Mouse (Mus musculus) layer of hippocampus, postnatal 14 days (tissue): ENCODE results near the gene Gck. TPM values are rescaled to one million over a fixed set of nuclear protein-coding genes. Genes with fewer than 3 reads are reported as not detected.
"Not testable (repeated sequence)": the region's sequence is repeated elsewhere in the genome, so short reads cannot be mapped to it uniquely, and the experiment has no call there.

Source experiments
- DNase-seq, 2 experiments: peaks; one replicate each; pipeline ENCODE4 v3.0.0; 2021 to 2022; ENCODE audit warnings: low spot score in 2 of 2, mixed read lengths in 1 of 2
- total RNA-seq, 2 experiments: library from RNA; stranded (reverse); gene quantifications; 2 replicates each; pipeline ENCODE4 v1.2.3; 2021

Gck gene
- total RNA-seq, 2 experiments from 2014 or later, result 1.3 to 1.9 TPM

DNA sequence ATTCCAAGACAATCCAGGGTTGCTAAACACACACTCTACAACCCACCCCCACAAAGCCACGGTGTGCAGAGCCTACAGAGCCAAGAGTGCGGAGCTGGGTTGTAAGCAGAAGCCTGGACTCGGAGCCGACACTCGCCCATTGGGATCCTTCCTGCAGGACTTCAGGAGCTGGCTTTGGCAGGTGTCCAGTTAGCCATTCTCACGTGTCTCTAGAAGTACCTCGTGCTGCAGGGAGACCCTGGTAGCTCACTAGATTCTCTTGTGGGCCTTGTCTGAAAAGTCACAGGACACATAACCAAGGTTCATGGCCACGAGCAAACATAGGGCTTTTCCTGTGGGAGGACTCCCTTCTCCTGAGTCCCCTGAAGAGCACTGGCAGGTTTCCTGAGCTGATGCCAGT, 36.6 kb downstream of the Gck start:
- no peak for DNase-seq

- peak; percentile 70 to 73 for DNase-seq
Observed at GRCm38 (mm10) chr11:5912635-5913034, 37.2 kb downstream of the Gck start.

DNA sequence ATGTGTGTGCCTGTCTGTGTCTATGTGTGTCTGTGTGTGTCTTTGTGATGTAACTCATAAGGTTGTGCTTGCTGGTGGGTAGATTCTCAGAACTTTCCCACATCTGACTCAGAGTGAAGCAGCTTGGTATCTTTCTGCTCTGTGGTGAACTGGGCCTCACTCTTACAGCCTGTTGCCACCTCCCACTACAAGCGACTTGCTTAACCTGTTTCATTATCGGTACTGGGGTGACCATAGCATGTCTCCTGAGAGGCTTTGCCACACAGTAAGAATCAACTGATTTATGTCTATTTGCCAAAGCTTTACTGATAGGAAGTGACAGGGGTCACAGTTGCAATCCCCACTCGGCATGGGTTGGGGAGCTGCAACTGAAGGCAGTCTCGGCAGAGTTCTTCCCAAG, 41.2 kb downstream of the Gck start:
- DNase-seq, result no peak

- DNase-seq, result no peak
Observed at GRCm38 (mm10) chr11:5907096-5907495, 42.8 kb downstream of the Gck start.

DNA sequence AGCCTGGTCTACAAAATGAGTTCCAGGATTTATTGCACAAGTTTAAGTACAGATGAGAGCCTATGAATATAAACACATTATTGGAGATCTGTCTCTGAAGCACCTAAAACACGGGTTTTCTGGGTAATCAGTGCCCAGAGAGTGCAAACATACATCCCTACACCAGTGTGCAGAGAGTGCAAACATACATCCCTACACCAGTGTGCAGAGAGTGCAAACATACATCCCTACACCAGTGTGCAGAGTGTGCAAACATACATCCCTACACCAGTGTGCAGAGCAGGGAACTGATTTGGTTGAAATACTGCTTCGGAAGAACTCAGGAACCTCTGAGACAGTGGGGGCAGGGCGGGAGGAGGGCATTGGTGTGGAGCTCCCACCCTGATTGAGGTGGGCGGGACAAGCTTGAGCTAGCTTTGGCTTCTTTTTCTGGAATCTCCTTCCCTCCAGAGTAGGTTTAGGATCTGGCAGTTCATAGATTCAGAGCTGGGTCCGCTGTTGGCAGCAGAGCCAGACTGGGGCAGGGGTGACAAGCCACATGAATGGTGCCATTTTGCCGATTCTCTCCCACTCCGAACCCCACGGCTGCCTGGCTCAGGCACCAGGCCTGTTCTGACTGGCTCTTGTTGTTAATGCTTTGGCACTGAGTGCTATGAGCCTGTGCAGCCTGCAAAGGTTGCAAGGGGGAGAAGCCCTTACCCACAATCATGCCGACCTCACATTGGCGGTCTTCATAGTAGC, 43.9 kb downstream of the Gck start:
- peak in 1 of 2 experiments; percentile 46 for DNase-seq

GRCm38 (mm10) chr11:5904871-5905270, 45.0 kb downstream of the Gck start:
- no peak for DNase-seq

DNA sequence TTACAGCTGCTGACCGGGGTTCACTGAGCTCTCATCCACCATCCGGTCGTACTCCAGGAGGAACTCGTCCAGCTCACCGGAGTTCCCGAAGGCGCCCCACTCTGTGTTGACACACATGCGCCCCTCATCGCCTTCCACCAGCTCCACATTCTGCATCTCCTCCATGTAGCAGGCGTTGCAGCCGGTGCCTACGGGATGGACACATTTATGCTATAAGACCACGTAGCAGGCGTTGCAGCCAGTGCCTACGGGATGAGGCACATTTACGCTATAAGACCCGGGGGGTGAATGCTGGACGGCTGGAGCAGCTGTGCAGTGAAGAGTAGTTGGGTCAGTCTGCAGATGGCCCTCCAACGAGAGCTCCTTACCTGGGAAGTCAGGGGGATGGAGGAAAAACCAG, 45.5 kb downstream of the Gck start:
- DNase-seq, result no peak

- DNase-seq, result no peak
Observed at GRCm38 (mm10) chr11:5903844-5904243, 46.0 kb downstream of the Gck start.

DNA sequence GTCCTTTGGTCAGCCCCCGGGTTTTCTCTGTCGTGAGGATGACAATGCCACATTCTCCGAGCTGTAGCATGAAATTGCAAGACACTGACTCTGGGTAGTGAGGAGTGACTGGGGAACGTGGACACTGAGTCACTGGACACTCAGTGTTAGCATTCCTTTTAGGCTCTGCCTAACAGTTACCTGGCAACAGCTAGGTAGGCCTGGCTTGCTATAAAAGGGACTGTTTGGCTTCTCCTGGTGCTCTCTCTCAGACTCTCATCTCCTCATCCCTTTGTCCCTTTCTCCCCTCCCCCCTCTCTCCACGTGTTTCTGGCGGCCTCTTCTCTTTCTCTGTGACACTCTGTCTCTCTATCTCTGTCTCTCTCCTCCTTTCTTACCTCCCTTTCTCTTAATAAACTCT, 47.5 kb downstream of the Gck start:
- DNase-seq, result no peak

- peak in 1 of 2 experiments; percentile 38 for DNase-seq
Observed at GRCm38 (mm10) chr11:5901950-5902349, 47.9 kb downstream of the Gck start.

GRCm38 (mm10) chr11:5901320-5901719, 48.6 kb downstream of the Gck start:
- DNase-seq, result no peak

DNA sequence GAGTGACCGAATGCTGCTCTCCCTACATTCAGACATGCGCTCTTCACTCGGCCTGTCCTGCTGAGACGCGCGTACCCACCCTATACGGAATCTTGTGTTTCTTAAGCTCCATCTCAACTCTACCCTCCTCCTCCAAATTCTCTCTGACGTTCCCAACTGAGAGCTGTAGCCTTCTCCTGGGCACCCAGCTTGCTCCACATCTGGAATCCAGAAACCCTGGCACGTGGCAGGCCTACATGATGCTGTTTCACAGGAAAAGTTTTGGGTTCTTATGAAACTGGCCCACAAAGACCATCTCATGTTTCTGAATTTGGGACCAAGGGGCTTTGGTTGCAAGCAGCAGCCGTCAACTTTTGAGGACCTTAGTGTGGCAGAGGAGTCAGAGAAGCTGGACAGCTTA, 50.6 kb downstream of the Gck start:
- DNase-seq, result no peak

- DNase-seq, result no peak
Observed at GRCm38 (mm10) chr11:5898531-5898930, 51.4 kb downstream of the Gck start, which contains the start of gene Myl7. TSS of gene Myl7 (minus strand) at chr11:5898782.

GRCm38 (mm10) chr11:5897839-5898238, 52.0 kb downstream of the Gck start:
- DNase-seq, result no peak

- no peak for DNase-seq
Observed at GRCm38 (mm10) chr11:5897230-5897629, 52.7 kb downstream of the Gck start.

DNA sequence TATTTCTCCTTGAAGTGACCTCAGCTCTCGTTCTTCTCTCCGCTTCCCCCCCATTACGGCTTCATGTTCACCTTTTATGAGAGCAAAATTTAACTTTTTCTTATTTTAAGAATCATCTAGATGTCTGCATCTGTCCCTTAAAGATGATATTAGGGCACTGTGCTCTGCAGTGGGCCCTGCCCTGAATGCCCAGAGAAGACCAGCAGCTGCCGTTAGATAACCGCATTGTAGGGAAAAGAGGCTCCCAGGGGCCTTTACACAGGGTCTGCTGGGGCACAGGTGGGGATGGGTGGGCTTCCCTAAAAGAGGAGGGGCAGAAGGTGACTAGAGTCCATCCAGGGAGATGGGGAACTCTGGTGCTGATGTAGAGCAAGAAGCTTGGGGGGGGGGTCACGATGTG, 56.1 kb downstream of the Gck start:
- no peak for DNase-seq

DNA sequence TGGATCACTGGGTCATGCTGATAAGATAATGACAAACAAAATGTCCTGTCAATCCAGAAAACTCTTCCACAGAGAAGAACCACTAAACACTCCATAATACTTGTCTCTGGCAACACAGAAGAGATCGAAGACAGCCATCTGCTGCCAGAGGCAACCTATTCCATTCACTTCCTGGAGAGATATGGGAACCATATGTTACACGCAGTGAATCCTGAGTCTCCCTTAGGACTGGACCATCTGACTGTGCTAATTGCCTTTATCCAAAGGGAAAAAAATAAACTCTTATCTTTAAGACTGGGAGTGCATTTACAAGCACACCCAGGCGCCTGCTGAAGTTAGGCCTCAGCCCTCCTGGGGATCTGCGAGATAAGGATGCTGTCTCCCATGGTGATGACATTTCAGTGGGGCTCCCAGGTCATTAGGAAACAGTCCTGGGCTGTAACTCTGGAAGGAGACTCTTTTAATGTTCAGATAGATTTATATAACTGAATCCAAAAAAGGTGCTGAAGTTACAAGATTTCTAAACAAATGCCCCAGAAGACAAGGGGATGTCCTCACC, 57.0 kb downstream of the Gck start:
- DNase-seq, result no peak

DNA sequence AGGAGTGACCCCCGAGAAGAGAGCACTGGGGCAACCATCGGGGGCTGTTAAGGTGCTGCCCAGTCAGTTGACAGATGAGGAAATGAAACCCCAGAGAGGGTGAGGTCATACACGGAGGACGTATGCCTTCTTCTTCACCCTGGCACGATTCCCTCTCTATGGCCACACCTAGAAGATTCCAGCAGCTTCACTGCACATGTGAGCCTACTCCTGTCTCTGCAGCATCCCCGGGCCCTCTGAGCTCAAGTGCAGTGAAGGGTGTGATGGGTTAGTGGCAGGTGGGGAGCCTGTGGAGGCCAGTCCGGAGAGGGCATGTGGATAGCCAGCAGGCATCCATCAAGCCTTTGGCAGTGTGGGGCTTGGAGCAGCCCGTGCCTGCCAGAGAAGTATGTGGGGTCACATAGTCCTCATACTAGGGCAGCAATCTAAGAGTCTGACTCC, 57.7 kb downstream of the Gck start:
- DNase-seq, result no peak

DNA sequence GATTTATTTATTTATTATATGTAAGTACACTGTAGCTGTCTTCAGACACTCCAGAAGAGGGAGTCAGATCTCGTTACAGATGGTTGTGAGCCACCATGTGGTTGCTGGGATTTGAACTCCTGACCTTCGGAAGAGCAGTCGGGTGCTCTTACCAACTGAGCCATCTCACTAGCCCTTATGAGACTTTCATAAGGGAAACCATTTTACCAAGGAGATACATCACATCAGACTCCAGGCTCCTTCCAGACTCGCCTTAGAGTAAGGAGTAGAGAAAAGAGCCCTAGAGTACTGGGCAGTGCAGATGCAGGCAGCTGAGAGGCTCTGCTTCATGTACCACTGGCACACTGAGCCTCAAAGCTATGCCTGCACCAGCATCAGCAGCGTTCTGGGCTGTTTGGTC, 61.3 kb downstream of the Gck start:
- DNase-seq, result not testable (repeated sequence)

- no peak for DNase-seq
Observed at GRCm38 (mm10) chr11:5887250-5887649, 62.6 kb downstream of the Gck start.

GRCm38 (mm10) chr11:5886187-5886586, 63.7 kb downstream of the Gck start:
- DNase-seq, result peak; percentile 57 to 81

DNA sequence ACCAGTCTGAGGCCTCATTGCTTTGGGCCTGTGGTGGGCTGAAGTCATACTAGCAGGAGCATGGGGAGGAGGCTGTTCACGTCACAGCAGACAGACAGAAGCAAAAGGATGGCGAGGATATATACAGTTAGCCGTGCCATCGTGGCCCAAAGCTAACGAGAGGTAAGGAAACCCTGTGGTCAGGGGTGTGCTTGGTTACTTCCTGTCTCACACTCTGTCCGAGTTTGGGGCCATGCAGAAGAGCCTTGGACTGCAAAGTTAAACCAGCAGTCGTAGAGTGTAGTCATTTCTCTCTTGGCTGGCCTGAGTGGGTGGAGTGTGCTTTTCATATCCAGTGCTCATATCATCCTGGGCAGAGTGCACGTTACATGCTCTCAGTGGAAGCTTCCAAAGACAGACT, 67.4 kb downstream of the Gck start:
- no peak for DNase-seq

DNA sequence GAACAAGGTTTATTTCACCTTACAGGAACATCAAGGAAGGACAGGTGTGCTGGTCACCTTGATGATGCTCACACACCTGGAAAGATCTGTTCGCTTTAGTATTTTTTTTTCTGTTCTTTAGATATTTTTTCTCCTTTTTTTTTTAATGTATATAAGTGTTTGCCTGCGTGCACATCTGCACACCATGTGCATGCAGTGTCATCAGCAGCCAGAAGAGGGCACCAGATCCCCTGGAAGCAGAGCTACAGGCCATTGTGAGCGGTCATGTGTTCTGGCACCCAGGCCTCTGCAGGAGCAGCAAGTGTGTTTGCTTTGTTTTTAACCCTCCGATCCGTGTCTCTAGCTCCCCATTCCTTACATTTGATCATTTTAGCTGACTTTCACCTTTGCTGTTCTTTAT, 70.0 kb downstream of the Gck start:
- DNase-seq, result peak; percentile 51 to 79
